Mouse (Mus musculus): ENCODE measurements around the gene Gm9745. TPM values are rescaled to one million over a fixed set of nuclear protein-coding genes. Genes with fewer than 3 reads are reported as not detected.
"Not testable (repeated sequence)": the region's sequence is repeated elsewhere in the genome, so short reads cannot be mapped to it uniquely, and the experiment has no call there.

The Gm9745 gene
- polyA plus RNA-seq, 1 experiment: 0.08 TPM

DNA sequence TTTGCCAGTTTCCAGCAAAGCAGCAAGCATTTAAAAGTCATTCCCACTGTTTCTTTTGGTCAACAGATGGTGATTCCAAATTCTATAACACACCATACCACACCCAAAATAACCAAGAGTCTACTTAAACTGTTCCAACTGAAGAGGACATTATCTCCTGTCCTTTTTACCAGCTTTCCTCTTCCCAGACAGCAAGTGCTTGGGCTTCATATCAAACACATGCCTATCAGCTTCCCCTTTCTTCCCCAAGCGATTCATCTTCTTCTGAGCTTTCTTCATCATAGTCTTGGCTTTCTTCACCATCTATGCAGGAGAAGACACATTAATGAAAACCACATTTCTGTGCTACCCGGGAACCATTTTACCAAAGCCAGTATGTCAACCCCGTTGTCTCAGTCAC, 24.9 kb upstream of the Gm9745 start:
- peaks cover 88% of the 10 kb centered on the region for H3K36me3 ChIP-seq (ENCODE audit: control insufficient read depth, insufficient read depth)
- TF ChIP-seq POLR2AphosphoS2 (IDR thresholded peaks at IDR 0.05; ENCODE audit: insufficient read length, low read depth) (no peak), SRF (IDR thresholded peaks at IDR 0.05; ENCODE audit: control insufficient read depth, insufficient read length, low read depth) (no peak), REST (IDR thresholded peaks at IDR 0.05; ENCODE audit: insufficient read depth, insufficient read length) (no peak), TCF3 (IDR thresholded peaks at IDR 0.05; ENCODE audit: insufficient read length, low read depth) (no peak), USF1 (IDR thresholded peaks at IDR 0.05; ENCODE audit: low read depth) (no peak), POLR2A (IDR thresholded peaks at IDR 0.05; ENCODE audit: insufficient read length, low read depth) (no peak), MAX (IDR thresholded peaks at IDR 0.05; ENCODE audit: low read depth) (no peak), E2F4 (IDR thresholded peaks at IDR 0.05; ENCODE audit: insufficient read depth) (no peak), TCF12 (IDR thresholded peaks at IDR 0.05; ENCODE audit: insufficient read depth, poor library complexity, severe bottlenecking) (no peak), MYOG (IDR thresholded peaks at IDR 0.05; ENCODE audit: control insufficient read depth in 1 of 3, insufficient read depth in 1 of 3, insufficient read length in 2 of 3, low read depth in 2 of 3) (no peak), CEBPB (IDR thresholded peaks at IDR 0.05; ENCODE audit: insufficient read depth, poor library complexity, severe bottlenecking) (no peak), MYOD1 (IDR thresholded peaks at IDR 0.05; ENCODE audit: control insufficient read depth in 1 of 3, insufficient read length in 2 of 3, low read depth in 2 of 3) (no peak)
- no peaks in the 10 kb centered on the region for H3K79me2 ChIP-seq (ENCODE audit: control insufficient read depth, insufficient read depth)
- no peaks in the 10 kb centered on the region for H3K27me3 ChIP-seq (ENCODE audit: control insufficient read depth, insufficient read depth, insufficient read length)
- no peak overlapping the region for H3K4me3 ChIP-seq
- no peak overlapping the region for H3ac ChIP-seq (ENCODE audit: control insufficient read depth, insufficient read length)
- H3K4me2 ChIP-seq (ENCODE audit: low read depth): no peak overlapping the region

DNA sequence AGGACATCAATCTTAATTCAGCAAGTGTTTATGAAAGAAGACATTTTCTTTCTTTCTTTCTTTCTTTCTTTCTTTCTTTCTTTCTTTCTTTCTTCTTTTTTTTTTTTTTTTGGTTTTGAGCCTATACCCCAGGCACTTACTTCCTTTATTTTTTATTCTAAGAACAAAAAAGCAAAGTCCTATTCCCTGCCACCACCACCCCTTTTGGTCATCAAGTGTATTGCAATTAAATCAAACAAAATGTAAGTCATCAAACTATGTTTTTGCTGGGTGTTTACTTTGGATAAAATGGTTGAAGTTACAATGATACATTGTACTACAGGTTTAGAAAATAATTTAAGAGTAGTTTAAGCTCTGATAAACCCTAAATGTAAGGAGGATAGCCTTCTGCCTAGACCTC, 24.3 kb upstream of the Gm9745 start:
- no peak overlapping the region for H3K4me3 ChIP-seq
- no peaks in the 10 kb centered on the region for H3K27me3 ChIP-seq (ENCODE audit: control insufficient read depth, insufficient read depth, insufficient read length)
- H3K36me3 ChIP-seq (ENCODE audit: control insufficient read depth, insufficient read depth): peaks cover 86% of the 10 kb centered on the region
- H3ac ChIP-seq (ENCODE audit: control insufficient read depth, insufficient read length): no peak overlapping the region
- H3K79me2 ChIP-seq (ENCODE audit: control insufficient read depth, insufficient read depth): no peaks in the 10 kb centered on the region
- no peak overlapping the region for H3K4me2 ChIP-seq (ENCODE audit: low read depth)
- TF ChIP-seq E2F4 (IDR thresholded peaks at IDR 0.05; ENCODE audit: insufficient read depth) (no peak), POLR2AphosphoS2 (IDR thresholded peaks at IDR 0.05; ENCODE audit: insufficient read length, low read depth) (no peak)

DNA sequence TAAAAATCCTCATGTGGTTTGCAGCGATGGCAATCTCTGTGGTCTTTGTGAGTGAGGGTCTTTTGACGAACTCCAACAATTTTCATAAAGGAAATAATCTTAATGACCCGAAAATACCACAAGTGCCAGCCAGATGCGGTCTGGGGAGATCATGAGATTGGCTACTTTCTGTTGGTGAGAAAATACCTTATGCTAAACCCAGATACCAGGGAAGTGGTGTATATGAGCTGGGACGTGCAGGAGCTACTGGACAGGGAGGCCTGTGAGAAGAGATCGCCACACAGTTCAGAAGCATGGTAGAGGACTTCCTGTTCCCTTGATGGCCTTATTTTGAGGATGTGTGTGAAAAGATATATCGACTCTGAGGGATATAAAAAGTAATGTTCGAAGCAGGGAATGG, 19.7 kb upstream of the Gm9745 start:
- Histone ChIP-seq H3K4me2 (ENCODE audit: low read depth) (no peak overlapping the region), H3K27me3 (ENCODE audit: control insufficient read depth, insufficient read depth, insufficient read length) (no peaks in the 10 kb centered on the region), H3K4me3 (no peak overlapping the region), H3K36me3 (ENCODE audit: control insufficient read depth, insufficient read depth) (peaks cover 53% of the 10 kb centered on the region), H3K79me2 (ENCODE audit: control insufficient read depth, insufficient read depth) (no peaks in the 10 kb centered on the region), H3ac (ENCODE audit: control insufficient read depth, insufficient read length) (no peak overlapping the region)
- no peak for TF ChIP-seq MAX (IDR thresholded peaks at IDR 0.05; ENCODE audit: low read depth)

DNA sequence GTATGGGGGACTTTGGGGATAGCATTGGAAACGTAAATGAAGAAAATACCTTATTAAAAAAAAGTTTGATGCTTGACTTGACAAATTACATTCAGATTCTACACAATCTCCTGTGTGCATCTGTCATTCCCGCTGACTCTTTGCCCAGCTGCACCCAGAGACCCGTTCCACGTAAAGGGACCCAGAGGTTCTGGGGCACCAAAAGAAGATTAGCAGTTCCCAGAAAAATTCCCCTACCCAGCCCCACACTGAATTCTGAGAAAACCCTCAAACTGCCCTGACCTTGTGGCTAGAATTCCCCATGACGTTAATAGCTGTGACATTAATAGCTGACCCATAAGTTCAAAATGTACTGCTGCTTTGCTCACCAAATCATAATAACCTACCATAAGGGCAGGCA, 17.2 kb upstream of the Gm9745 start:
- H3K4me3 ChIP-seq: no peak overlapping the region
- H3K79me2 ChIP-seq (ENCODE audit: control insufficient read depth, insufficient read depth): no peaks in the 10 kb centered on the region
- H3ac ChIP-seq (ENCODE audit: control insufficient read depth, insufficient read length): no peak overlapping the region
- TF ChIP-seq MYOG (IDR thresholded peaks at IDR 0.05; ENCODE audit: control insufficient read depth in 1 of 3, insufficient read depth in 1 of 3, insufficient read length in 2 of 3, low read depth in 2 of 3) (no peak), REST (IDR thresholded peaks at IDR 0.05; ENCODE audit: insufficient read depth, insufficient read length) (no peak), POLR2AphosphoS2 (IDR thresholded peaks at IDR 0.05; ENCODE audit: insufficient read length, low read depth) (no peak), TCF3 (IDR thresholded peaks at IDR 0.05; ENCODE audit: insufficient read length, low read depth) (no peak), MYOD1 (IDR thresholded peaks at IDR 0.05; ENCODE audit: control insufficient read depth in 1 of 3, insufficient read length in 2 of 3, low read depth in 2 of 3) (no peak), SRF (IDR thresholded peaks at IDR 0.05; ENCODE audit: control insufficient read depth, insufficient read length, low read depth) (no peak), TCF12 (IDR thresholded peaks at IDR 0.05; ENCODE audit: insufficient read depth, poor library complexity, severe bottlenecking) (no peak), POLR2A (IDR thresholded peaks at IDR 0.05; ENCODE audit: insufficient read length, low read depth) (no peak), E2F4 (IDR thresholded peaks at IDR 0.05; ENCODE audit: insufficient read depth) (no peak), CEBPB (IDR thresholded peaks at IDR 0.05; ENCODE audit: insufficient read depth, poor library complexity, severe bottlenecking) (no peak), MAX (IDR thresholded peaks at IDR 0.05; ENCODE audit: low read depth) (no peak), USF1 (IDR thresholded peaks at IDR 0.05; ENCODE audit: low read depth) (no peak)
- no peak overlapping the region for H3K4me2 ChIP-seq (ENCODE audit: low read depth)
- H3K36me3 ChIP-seq (ENCODE audit: control insufficient read depth, insufficient read depth): peaks cover 31% of the 10 kb centered on the region
- no peaks in the 10 kb centered on the region for H3K27me3 ChIP-seq (ENCODE audit: control insufficient read depth, insufficient read depth, insufficient read length)

DNA sequence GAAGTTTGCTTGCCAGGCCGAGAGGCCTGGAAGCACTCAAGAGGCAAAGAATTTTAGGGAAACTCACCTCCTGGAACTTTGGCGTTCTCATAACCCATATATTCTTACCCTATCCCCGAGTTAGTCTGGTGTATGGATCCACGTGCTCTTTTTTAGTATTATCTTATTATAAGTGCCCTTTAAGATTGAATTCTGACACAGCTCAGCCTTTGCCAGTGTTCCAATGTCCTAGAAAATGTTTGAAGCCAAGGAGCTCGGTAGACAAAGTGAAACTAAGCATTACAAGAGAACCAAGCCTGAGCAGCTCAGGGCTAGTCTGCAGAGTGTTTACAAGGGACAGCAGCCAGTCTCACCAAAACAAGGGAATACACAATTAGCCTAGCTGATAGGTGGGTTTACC, 14.2 kb upstream of the Gm9745 start:
- not testable (repeated sequence) for H3K4me3 ChIP-seq; H3K36me3 ChIP-seq (ENCODE audit: control insufficient read depth, insufficient read depth); H3K4me2 ChIP-seq (ENCODE audit: low read depth)

DNA sequence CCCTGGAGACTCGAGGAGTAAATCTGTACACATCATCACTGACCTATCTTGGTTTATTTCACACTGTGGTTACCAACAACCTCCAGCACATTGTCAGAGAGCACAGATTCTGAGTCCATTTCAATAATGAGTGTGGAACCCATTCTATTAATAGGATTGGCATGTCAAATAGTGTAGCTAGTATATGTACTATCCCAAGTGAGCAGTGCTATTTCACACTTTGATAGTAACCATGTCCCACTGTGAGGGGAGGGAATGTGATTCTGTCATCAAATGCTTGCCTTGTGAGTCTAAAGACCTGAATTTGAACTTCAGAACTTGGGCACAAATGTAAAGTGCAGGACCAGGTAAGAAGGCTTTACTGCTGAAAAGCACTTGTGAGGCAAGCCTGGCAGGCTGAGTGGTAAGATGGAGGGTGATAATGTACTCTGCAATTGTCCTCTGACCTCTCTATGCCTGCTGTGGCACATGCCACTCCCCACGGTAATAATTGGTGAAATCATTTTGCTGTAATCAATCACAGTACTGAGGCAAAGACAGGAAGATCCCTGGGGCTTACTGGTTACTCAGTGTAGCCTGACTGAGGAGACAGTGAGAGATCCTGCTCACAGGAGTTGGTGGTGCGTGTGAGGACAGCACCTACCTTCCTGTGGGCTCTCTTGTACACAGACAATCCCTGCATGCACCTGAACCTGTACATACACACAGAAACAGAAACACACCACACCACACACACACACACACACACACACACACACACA, 13.3 kb upstream of the Gm9745 start:
- not testable (repeated sequence) for H3K36me3 ChIP-seq (ENCODE audit: control insufficient read depth, insufficient read depth); H3K4me2 ChIP-seq (ENCODE audit: low read depth); H3K79me2 ChIP-seq (ENCODE audit: control insufficient read depth, insufficient read depth); H3K27me3 ChIP-seq (ENCODE audit: control insufficient read depth, insufficient read depth, insufficient read length); H3ac ChIP-seq (ENCODE audit: control insufficient read depth, insufficient read length); H3K4me3 ChIP-seq

More for the DNA sequence above, 14.2 kb upstream of the Gm9745 start:
- not testable (repeated sequence) for H3K27me3 ChIP-seq (ENCODE audit: control insufficient read depth, insufficient read depth, insufficient read length); H3K79me2 ChIP-seq (ENCODE audit: control insufficient read depth, insufficient read depth); H3ac ChIP-seq (ENCODE audit: control insufficient read depth, insufficient read length)

DNA sequence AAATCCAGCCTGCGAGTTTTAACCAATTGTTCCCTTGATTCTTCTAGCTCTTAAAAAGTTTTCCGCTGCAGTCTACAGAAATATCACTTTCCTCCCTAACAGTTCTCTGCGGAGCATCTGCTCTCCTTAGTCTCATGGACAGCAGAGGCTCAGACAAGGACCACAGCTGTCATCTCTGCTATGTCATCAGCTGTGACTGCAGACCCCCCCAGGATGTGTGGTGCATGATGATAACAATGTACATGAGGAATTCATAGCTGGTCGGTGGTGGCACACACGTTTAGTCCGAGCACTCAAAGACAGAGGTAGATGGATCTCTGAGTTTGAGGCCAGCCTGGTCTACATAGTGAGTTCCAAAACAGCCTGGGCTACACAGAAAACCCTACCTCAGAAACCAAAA, 11.5 kb upstream of the Gm9745 start:
- not testable (repeated sequence) for H3K27me3 ChIP-seq (ENCODE audit: control insufficient read depth, insufficient read depth, insufficient read length); H3K36me3 ChIP-seq (ENCODE audit: control insufficient read depth, insufficient read depth); H3ac ChIP-seq (ENCODE audit: control insufficient read depth, insufficient read length); H3K79me2 ChIP-seq (ENCODE audit: control insufficient read depth, insufficient read depth); H3K4me3 ChIP-seq; H3K4me2 ChIP-seq (ENCODE audit: low read depth)

DNA sequence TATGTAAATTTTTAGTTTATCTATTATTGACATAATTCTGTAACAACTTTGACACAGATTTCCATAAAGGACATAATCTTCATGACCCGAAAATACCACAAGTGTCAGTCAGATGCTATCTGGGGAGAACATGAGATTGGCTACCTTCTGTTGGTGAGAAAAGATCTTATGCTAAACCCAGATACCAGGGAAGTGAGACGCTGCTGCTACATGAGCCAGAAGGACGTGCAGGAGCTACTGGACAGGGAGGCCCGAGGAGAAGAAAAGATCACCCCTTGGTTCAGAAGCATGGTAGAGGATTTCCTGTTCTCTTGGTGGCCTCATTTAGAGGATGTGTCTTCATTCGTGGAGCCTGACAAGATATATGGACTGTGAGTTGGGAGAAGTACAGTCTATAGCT, 11.0 kb upstream of the Gm9745 start:
- not testable (repeated sequence) for H3K36me3 ChIP-seq (ENCODE audit: control insufficient read depth, insufficient read depth); H3K79me2 ChIP-seq (ENCODE audit: control insufficient read depth, insufficient read depth); H3ac ChIP-seq (ENCODE audit: control insufficient read depth, insufficient read length); H3K4me3 ChIP-seq; H3K27me3 ChIP-seq (ENCODE audit: control insufficient read depth, insufficient read depth, insufficient read length); H3K4me2 ChIP-seq (ENCODE audit: low read depth)

DNA sequence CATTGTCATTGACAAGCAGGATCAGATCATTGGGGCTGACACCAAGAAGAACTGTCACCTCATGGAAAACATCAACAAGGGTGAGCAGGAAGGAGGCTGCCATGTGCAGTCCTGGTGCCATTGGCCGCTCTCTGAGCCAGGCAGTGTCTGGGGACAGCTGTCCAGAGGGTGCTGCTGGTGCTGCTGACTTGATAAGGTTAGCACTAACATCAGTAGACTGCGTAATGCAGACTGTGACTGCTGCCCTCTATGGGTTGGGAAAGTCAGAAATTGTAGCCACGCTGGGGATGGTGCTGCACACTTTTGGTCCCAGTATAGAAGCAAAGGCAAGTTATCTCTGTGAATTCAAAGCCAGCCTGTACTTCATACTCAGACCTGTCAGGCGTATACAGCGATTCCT, 8.8 kb upstream of the Gm9745 start:
- not testable (repeated sequence) for H3K27me3 ChIP-seq (ENCODE audit: control insufficient read depth, insufficient read depth, insufficient read length); H3K36me3 ChIP-seq (ENCODE audit: control insufficient read depth, insufficient read depth); H3K4me3 ChIP-seq; H3ac ChIP-seq (ENCODE audit: control insufficient read depth, insufficient read length); H3K79me2 ChIP-seq (ENCODE audit: control insufficient read depth, insufficient read depth); H3K4me2 ChIP-seq (ENCODE audit: low read depth)
